Mouse (Mus musculus) inflammation-experienced regulatory T-cells (primary cell): ENCODE results near the gene Cpne5. TPM values are rescaled to one million over a fixed set of nuclear protein-coding genes. Genes with fewer than 3 reads are reported as not detected.

Experiments
- polyA plus RNA-seq, 2 experiments: library from polyadenylated mRNA; unstranded; fragments of 100-300 nt; shearing (Covaris generic); gene quantifications; one replicate each; pipeline ENCODE4 v1.2.1; 2017

Cpne5 gene
- polyA plus RNA-seq: 1 to 10 TPM in 1 of 2 experiments, under 1 TPM in 1; 0.86 to 1.5 TPM

GRCm38 (mm10) chr17:29237772-29238420 is at the start of gene Cpne5:
Cpne5 (minus strand) TSS chr17:29238167.

GRCm38 (mm10) chr17:29268682-29269348 is 30.8 kb upstream of the Cpne5 start, which contains the start of gene BC004004:
BC004004 (plus strand) TSS chr17:29268788.

GRCm38 (mm10) chr17:29263840-29264633 is 26.1 kb upstream of the Cpne5 start, which contains the start of gene Ppil1:
Ppil1 (minus strand) TSS chr17:29264186.

DNA sequence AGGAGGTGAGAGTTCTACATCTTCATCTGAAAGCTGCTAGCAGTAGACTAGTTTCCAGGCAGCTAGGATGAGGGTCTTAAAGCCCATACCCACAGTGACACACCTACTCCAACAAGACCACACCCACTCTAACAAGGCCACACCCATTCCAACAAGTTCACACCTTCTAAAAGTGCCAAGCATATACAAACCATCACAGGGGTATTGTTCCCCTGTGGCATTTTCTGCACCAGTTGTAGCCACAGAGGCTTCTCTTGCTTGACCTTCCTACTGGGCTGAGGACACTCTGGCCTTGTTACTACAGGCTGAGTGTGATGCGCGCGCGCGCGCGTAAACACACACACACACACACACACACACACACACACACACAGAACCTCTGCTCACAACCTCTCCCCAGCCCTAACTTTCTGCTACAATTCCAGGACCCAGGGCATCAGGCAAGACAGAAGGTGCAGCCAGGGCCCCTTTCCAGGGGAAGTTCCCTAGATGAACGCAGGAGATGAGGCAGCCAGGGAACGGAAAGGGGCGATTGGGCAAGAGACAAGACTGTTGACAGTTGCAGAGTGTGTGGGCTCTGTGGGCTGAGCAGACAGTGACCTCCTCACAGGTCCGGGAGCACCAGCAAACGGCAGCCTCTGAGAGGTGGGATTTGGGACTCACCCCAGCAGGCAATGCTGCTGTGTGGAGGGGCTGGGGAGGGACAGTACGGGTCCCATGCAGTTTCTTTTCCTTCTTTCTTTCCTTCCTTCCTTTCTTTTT is 124.2 kb downstream of the Cpne5 start, which contains the start of gene Rab44:
Rab44 (plus strand) TSS at position 555 of the 762 bp plus-strand sequence.

Other genes with a start within 250 kb of the Cpne5 start
- gene Stk38, start 230.2 kb downstream of the Cpne5 start, polyA plus RNA-seq: 100 to 1,000 TPM; 228 to 419 TPM
- gene Srsf3, start 205.5 kb downstream of the Cpne5 start, polyA plus RNA-seq: 100 to 1,000 TPM; 444 to 537 TPM
- 1 to 10 TPM; 1.4 to 5.8 TPM for gene Cdkn1a, start 147.2 kb downstream of the Cpne5 start, polyA plus RNA-seq
- 1 to 10 TPM in 1 of 2 experiments, not detected in 1; 1.3 TPM for gene Rab44, start 124.0 kb downstream of the Cpne5 start, polyA plus RNA-seq
- 10 to 100 TPM; 71.9 to 76.8 TPM for gene Ppil1, start 26.0 kb upstream of the Cpne5 start, polyA plus RNA-seq
- 100 to 1,000 TPM; 101 to 150 TPM for gene BC004004, start 30.6 kb upstream of the Cpne5 start, polyA plus RNA-seq
- 1 to 10 TPM in 1 of 2 experiments, under 1 TPM in 1; 0.48 to 2.9 TPM for gene Pi16, start 79.5 kb upstream of the Cpne5 start, polyA plus RNA-seq
- 100 to 1,000 TPM; 112 to 125 TPM for gene Mtch1, start 109.8 kb upstream of the Cpne5 start, polyA plus RNA-seq
- 10 to 100 TPM in 1 of 2 experiments, 1 to 10 TPM in 1; 2.4 to 10.8 TPM for gene Fgd2, start 122.7 kb upstream of the Cpne5 start, polyA plus RNA-seq